21 mouse cellular contexts compared by ENCODE assay signal in the genomic region with DNA sequence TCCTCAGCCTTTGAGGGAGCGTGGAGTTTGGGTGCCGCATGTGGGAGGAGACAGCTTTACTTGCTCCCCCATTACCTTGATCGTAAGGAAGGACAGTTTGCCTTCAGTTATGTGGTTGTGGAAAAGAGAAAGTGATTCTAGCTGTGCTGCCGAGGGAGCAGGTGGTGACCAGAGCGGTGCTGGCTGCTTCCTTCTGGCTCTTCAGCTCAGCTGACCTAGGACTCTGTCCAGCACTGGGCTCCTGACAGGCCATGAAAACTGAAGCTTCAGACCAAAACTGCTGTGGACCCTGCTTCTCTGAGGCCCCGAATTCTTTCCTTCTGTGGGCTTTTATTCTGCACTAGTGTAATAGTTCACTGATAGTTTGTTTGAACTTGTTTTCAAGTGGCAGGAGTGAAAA.
DNase-seq lines count a peak whose midpoint lies in the region; TF ChIP-seq lines count a peak whose summit lies in the region.
"Had no signal": no experiment of that assay in that cellular context is flagged by ENCODE, and none has a peak within 500 bp of the region (broad histone marks: within the 10 kb centered on the region; RNA-seq: fewer than 3 reads in every experiment).

No protein-coding gene starts in this region.

- peaks cover 26% of the 10 kb centered on the region for H3K4me1 ChIP-seq in cerebellum, adult 2 months (ENCODE audit: control insufficient read depth, insufficient read depth, low read length)
- H3K4me1 ChIP-seq in midbrain, embryonic 10.5 days: no peaks in the 10 kb centered on the region
- no peaks in the 10 kb centered on the region for H3K4me1 ChIP-seq in kidney, adult 2 months (ENCODE audit: control insufficient read depth, insufficient read depth, low read length)
- H3K4me1 ChIP-seq: heart, embryonic 12.5 days; hindbrain, embryonic 10.5 days; hindbrain, embryonic 13.5 days; intestine, embryonic 15.5 days had no signal

- no peak for TF ChIP-seq CTCF in cerebellum, adult 2 months (IDR thresholded peaks at IDR 0.05; ENCODE audit: borderline replicate concordance, insufficient read depth, low read depth, low read length)
- no peak for TF ChIP-seq CTCF in kidney, adult 2 months (conservative IDR thresholded peaks at IDR 0.05; ENCODE audit: insufficient read depth, insufficient read length, low read depth, low read length)

- 28% methylated on average over 6 of the region's 6 CpGs for WGBS in cerebellum, adult 2 months
- 94% methylated on average over 6 of the region's 6 CpGs for WGBS in midbrain, embryonic 10.5 days
- 84% methylated on average over 6 of the region's 6 CpGs for WGBS in kidney, adult 2 months

- H3K9me3 ChIP-seq in midbrain, embryonic 10.5 days (replicated peaks): no peaks in the 10 kb centered on the region
- H3K9me3 ChIP-seq: heart, embryonic 12.5 days; heart, embryonic 15.5 days; hindbrain, embryonic 10.5 days; hindbrain, embryonic 13.5 days; intestine, embryonic 15.5 days had no signal

- H3K27ac ChIP-seq in cerebellum, adult 2 months (ENCODE audit: insufficient read depth, low read length): peak overlapping the region; percentile 74
- no peak overlapping the region for H3K27ac ChIP-seq in midbrain, embryonic 10.5 days (replicated peaks)
- no peak overlapping the region for H3K27ac ChIP-seq in kidney, adult 2 months (ENCODE audit: insufficient read depth, low read depth, low read length)
- H3K27ac ChIP-seq: heart, embryonic 15.5 days; hindbrain, embryonic 10.5 days; hindbrain, embryonic 13.5 days; intestine, embryonic 15.5 days had no signal

- peaks cover 100% of the 10 kb centered on the region for H3K36me3 ChIP-seq in midbrain, embryonic 10.5 days
- H3K36me3 ChIP-seq in kidney, adult 2 months (ENCODE audit: control insufficient read depth, insufficient read depth, low read length): peaks cover 5% of the 10 kb centered on the region

- no peaks in the 10 kb centered on the region for H3K27me3 ChIP-seq in cerebellum, adult 2 months (ENCODE audit: control insufficient read depth, insufficient read depth, low read length)
- H3K27me3 ChIP-seq in midbrain, embryonic 10.5 days (ENCODE audit: low read depth, poor library complexity, severe bottlenecking): no peaks in the 10 kb centered on the region
- no peaks in the 10 kb centered on the region for H3K27me3 ChIP-seq in kidney, adult 2 months (replicated peaks; ENCODE audit: control insufficient read depth, insufficient read depth, low read length)
- H3K27me3 ChIP-seq: heart, embryonic 12.5 days; heart, embryonic 15.5 days; hindbrain, embryonic 13.5 days; intestine, embryonic 15.5 days had no signal

- TF ChIP-seq POLR2A in cerebellum, adult 2 months (IDR thresholded peaks at IDR 0.05; ENCODE audit: borderline replicate concordance, insufficient read depth, low read length): no peak
- no peak for TF ChIP-seq POLR2A in kidney, adult 2 months (IDR thresholded peaks at IDR 0.05; ENCODE audit: low read depth, low read length)

- no peak overlapping the region for H3K4me3 ChIP-seq in cerebellum, adult 2 months (replicated peaks; ENCODE audit: insufficient read depth, low read depth, low read length)
- no peak overlapping the region for H3K4me3 ChIP-seq in midbrain, embryonic 10.5 days
- no peak overlapping the region for H3K4me3 ChIP-seq in kidney, adult 2 months (ENCODE audit: insufficient read depth, low read depth, low read length)
- H3K4me3 ChIP-seq: heart, embryonic 12.5 days; heart, embryonic 15.5 days; hindbrain, embryonic 10.5 days; hindbrain, embryonic 13.5 days; intestine, embryonic 15.5 days had no signal

- peak; percentile 79 for DNase-seq in cerebellum, adult 11-12 months
- no peak for DNase-seq in cerebellum, postnatal 4 days (ENCODE audit: low spot score in 2 of 2)
- DNase-seq in cerebellum, adult 2 months: peak; percentile 66 to 77
- peak; percentile 82 for DNase-seq in cerebellum, adult 9-11 months
- no peak for DNase-seq in midbrain, embryonic 10.5 days (ENCODE audit: low spot score)
- no peak for DNase-seq in frontal cortex, postnatal 14 days (ENCODE audit: low spot score in 2 of 2)
- DNase-seq in kidney, adult 2 months: no peak
- DNase-seq: adrenal gland, adult 2 months; adrenal gland, postnatal 14 days; forebrain, postnatal 0 days; gastrocnemius, postnatal 25 days; heart, adult 18-20 months; heart, postnatal 10 days; heart, postnatal 36 days; kidney, adult 11 months; kidney, adult 9 months had no signal

Comparison
In these comparisons a context has a peak if more than half of its experiments do, and no peak if none do; other contexts are left out.
1. DNase-seq: peak in cerebellum, adult 11-12 months (single experiment), cerebellum, adult 2 months (2 of 2) and cerebellum, adult 9-11 months (single experiment); none in cerebellum, postnatal 4 days (0 of 2), midbrain, embryonic 10.5 days (single experiment), frontal cortex, postnatal 14 days (0 of 2) and kidney, adult 2 months (single experiment).